Mouse (Mus musculus) ES-Bruce4 (cell line): ENCODE results near the gene Fkrp. TPM values are rescaled to one million over a fixed set of nuclear protein-coding genes. Genes with fewer than 3 reads are reported as not detected.

Source experiments
- H3K27ac ChIP-seq: 2 replicates; pipeline ENCODE4 v1.5.1; 2012; ENCODE audit warnings: low read length, inconsistent platforms; ENCODE audit not compliant: insufficient read depth
- H3K27me3 ChIP-seq: 2 replicates; pipeline ENCODE4 v1.6.1; 2012; ENCODE audit warnings: mild to moderate bottlenecking, low read length, inconsistent platforms; ENCODE audit not compliant: control insufficient read depth, poor library complexity, insufficient read depth, severe bottlenecking
- H3K36me3 ChIP-seq: 2 replicates; pipeline ENCODE4 v1.6.1; 2012; ENCODE audit warnings: inconsistent platforms, mild to moderate bottlenecking, low read length, moderate library complexity; ENCODE audit not compliant: control insufficient read depth, poor library complexity, insufficient read depth, severe bottlenecking
- H3K4me1 ChIP-seq: one replicate; pipeline ENCODE4 v1.8.1; 2011; ENCODE audit warnings: low read length; ENCODE audit not compliant: control insufficient read depth, insufficient read depth
- H3K4me3 ChIP-seq: 2 replicates; pipeline ENCODE4 v1.5.1; 2011; ENCODE audit warnings: low read depth, mild to moderate bottlenecking, low read length
- H3K9ac ChIP-seq: 2 replicates; pipeline ENCODE4 v1.6.1; 2012; ENCODE audit warnings: low read depth, mild to moderate bottlenecking, inconsistent platforms; ENCODE audit not compliant: poor library complexity, severe bottlenecking
- H3K9me3 ChIP-seq: replicated peaks from 2 replicates; pipeline ENCODE4 v1.6.1; 2012; ENCODE audit warnings: mild to moderate bottlenecking, low read length, inconsistent platforms; ENCODE audit not compliant: control insufficient read depth, poor library complexity, insufficient read depth, severe bottlenecking
- CTCF ChIP-seq: IDR thresholded peaks from one replicate; pipeline ENCODE4 v1.8.1; 2011; ENCODE audit warnings: low read depth, low read length
- EP300 ChIP-seq: IDR thresholded peaks from 2 replicates; pipeline ENCODE4 v1.6.1; 2011; ENCODE audit warnings: low read depth, low read length; ENCODE audit not compliant: insufficient read depth
- POLR2A ChIP-seq: IDR thresholded peaks from one replicate; pipeline ENCODE4 v1.8.1; 2011; ENCODE audit warnings: low read length; ENCODE audit not compliant: insufficient read depth
- polyA plus RNA-seq: library from polyadenylated mRNA; stranded (reverse); fragments of >200 nt; gene quantifications from 2 replicates; pipeline ENCODE4 v1.2.4, GENCODE M21; 2011; ENCODE audit warnings: low read depth; ENCODE audit not compliant: missing spikeins, insufficient read depth, insufficient read length

Fkrp gene
- polyA plus RNA-seq, 1 experiment = 14.7 TPM

DNA sequence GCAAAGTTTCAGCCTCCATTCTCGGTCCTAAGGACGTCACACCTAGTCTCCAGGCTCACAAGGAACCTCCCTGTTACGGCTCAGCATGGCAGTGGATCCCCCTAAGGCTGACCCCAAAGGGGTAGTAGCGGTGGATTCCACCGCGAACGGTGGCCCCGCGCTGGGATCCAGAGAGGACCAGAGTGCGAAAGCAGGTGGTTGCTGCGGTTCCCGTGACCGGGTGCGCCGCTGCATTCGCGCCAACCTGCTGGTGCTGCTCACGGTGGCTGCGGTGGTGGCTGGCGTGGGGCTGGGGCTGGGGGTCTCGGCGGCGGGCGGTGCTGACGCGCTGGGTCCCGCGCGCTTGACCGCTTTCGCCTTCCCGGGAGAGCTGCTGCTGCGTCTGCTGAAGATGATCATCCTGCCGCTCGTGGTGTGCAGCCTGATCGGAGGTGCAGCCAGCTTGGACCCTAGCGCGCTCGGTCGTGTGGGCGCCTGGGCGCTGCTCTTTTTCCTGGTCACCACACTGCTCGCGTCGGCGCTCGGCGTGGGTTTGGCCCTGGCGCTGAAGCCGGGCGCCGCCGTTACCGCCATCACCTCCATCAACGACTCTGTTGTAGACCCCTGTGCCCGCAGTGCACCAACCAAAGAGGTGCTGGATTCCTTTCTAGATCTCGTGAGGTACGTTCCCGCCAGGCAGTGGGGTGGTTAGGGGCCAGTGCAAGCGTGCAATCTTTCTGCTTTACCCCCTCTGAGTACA is 34.5 kb downstream of the Fkrp start:
- peaks cover 6% of the 10 kb centered on the region for H3K4me1 ChIP-seq

DNA sequence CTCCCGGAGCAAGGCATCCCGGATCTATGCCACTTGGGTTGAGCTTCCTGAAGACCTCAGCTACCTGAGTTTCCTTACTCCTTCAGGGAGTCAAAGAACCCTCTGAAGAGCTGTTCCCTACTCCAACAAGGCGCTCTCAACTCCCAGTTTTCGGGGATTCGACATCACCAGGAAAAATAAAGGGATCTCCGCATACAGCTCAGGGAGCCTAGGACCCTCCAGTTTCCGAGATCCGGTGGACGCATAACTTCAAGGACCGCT is 35.0 kb downstream of the Fkrp start:
- TF ChIP-seq CTCF (no peak), EP300 (no peak), POLR2A (no peak)
- H3K9ac ChIP-seq = peak overlapping the region; percentile 94
- no peaks in the 10 kb centered on the region for H3K9me3 ChIP-seq
- peaks cover 11% of the 10 kb centered on the region for H3K36me3 ChIP-seq
- peaks cover 6% of the 10 kb centered on the region for H3K4me1 ChIP-seq
- peak overlapping the region; percentile 99 for H3K4me3 ChIP-seq
- no peaks in the 10 kb centered on the region for H3K27me3 ChIP-seq
- H3K27ac ChIP-seq = peak overlapping the region; percentile 40

More for the DNA sequence above, 34.5 kb downstream of the Fkrp start:
- Histone ChIP-seq H3K9ac (peak overlapping the region; percentile 94), H3K9me3 (no peaks in the 10 kb centered on the region), H3K27ac (peak overlapping the region; percentile 40), H3K36me3 (peaks cover 15% of the 10 kb centered on the region), H3K27me3 (no peaks in the 10 kb centered on the region), H3K4me3 (peak overlapping the region; percentile 99)
- TF ChIP-seq CTCF (no peak), POLR2A (no peak), EP300 (no peak)

DNA sequence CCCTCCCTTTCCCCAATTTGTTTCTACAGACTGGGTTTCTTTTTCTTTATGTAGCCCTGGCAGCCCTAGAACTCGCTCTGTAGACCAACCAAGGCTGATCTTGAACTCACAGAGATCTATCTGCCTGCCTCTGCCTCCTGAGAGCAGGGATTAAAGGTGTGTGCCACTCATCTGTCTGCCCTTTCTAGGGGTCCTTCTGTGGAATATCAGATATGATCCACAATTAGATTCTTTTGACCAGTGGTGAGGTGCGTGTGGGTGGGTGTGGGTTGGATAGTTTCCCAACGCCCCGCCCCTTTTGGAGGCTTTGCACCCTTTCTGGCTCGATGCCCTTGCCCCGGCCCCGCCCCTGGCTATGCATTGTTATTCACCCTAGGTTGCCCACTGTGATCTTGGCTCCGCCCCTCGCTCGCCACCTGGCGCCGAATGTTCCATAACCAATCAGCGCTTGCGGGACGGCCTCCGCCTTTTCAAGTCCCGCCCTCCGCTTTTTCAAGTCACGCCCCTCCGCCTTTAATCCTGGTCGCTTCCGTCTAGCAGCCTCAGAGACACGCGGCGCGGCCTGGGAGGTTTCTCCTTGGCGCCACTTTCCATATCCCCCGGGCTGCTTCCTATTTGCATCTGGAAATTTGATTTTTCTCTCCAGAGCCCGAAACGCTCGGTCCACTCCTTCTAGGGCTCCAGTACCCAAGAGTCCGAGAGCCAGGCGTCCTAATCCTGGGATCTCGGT is 35.5 kb downstream of the Fkrp start, which contains the start of gene Slc1a5:
Gene Slc1a5 (plus strand): TSS at position 516 of the 730 bp plus-strand sequence.
- no peak for TF ChIP-seq CTCF
- peak; percentile 97 for TF ChIP-seq POLR2A
- TF ChIP-seq EP300 = peak; percentile 73; the same call in 1 of the 2 replicates
- H3K9ac ChIP-seq = peak within 1 kb of the TSS; percentile 94
- no peaks in the 10 kb centered on the region for H3K27me3 ChIP-seq
- H3K4me3 ChIP-seq = peak within 1 kb of the TSS; percentile 99
- peaks cover 6% of the 10 kb centered on the region for H3K4me1 ChIP-seq
- H3K9me3 ChIP-seq = no peaks in the 10 kb centered on the region
- peak within 1 kb of the TSS; percentile 58 for H3K27ac ChIP-seq
- H3K36me3 ChIP-seq = peaks cover 6% of the 10 kb centered on the region

- H3K27ac ChIP-seq = peak overlapping the region; percentile 58
- peaks cover 4% of the 10 kb centered on the region for H3K4me1 ChIP-seq
- no peaks in the 10 kb centered on the region for H3K36me3 ChIP-seq
- TF ChIP-seq POLR2A (no peak), CTCF (no peak), EP300 (no peak)
- no peak overlapping the region for H3K9ac ChIP-seq
- peak overlapping the region; percentile 3; the same call in 1 of the 2 replicates for H3K4me3 ChIP-seq
- H3K27me3 ChIP-seq = no peaks in the 10 kb centered on the region
- no peaks in the 10 kb centered on the region for H3K9me3 ChIP-seq
Observed at GRCm38 (mm10) chr7:16780076-16780475, 36.5 kb downstream of the Fkrp start.

- H3K4me3 ChIP-seq = no peak overlapping the region
- H3K27ac ChIP-seq = no peak overlapping the region
- peaks cover 3% of the 10 kb centered on the region; the same call in 1 of the 2 replicates for H3K9me3 ChIP-seq
- no peak for TF ChIP-seq CTCF
- no peak for TF ChIP-seq EP300
- H3K9ac ChIP-seq = no peak overlapping the region
- peaks cover 4% of the 10 kb centered on the region for H3K4me1 ChIP-seq
- H3K27me3 ChIP-seq = no peaks in the 10 kb centered on the region
- H3K36me3 ChIP-seq = no peaks in the 10 kb centered on the region
Observed at GRCm38 (mm10) chr7:16775888-16776287, 40.6 kb downstream of the Fkrp start.

DNA sequence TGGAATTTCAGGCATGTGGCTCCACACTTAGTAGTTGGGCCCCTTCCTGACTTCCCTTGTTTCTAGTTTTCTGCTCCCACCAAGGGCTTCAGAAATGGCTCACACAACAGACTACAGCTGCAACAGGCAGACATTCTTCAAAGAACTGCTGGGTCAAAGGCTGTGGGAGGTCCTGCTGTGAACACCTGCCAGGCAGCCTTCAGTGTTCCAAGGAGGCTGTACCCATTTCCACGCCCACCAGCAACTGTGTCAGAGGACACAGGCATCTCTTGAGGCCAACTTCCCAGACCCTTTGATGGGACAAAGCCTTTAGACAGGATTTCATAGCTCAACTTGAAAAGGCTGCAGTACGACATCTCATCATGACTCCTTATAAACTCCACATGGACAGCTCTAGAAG is 50.1 kb downstream of the Fkrp start:
- H3K36me3 ChIP-seq = no peaks in the 10 kb centered on the region
- H3K27me3 ChIP-seq = no peaks in the 10 kb centered on the region
- peaks cover 3% of the 10 kb centered on the region; the same call in 1 of the 2 replicates for H3K9me3 ChIP-seq
- TF ChIP-seq EP300 = no peak
- TF ChIP-seq POLR2A = no peak
- no peak for TF ChIP-seq CTCF
- H3K4me1 ChIP-seq = peaks cover 3% of the 10 kb centered on the region
- H3K27ac ChIP-seq = no peak overlapping the region
- H3K4me3 ChIP-seq = no peak overlapping the region
- no peak overlapping the region for H3K9ac ChIP-seq
